Mouse (Mus musculus): ENCODE results near the gene Nol9. TPM values are rescaled to one million over a fixed set of nuclear protein-coding genes. Genes with fewer than 3 reads are reported as not detected.

Nol9 gene
- polyA plus RNA-seq, 1 experiment from 2014 or later = 43.0 TPM

DNA sequence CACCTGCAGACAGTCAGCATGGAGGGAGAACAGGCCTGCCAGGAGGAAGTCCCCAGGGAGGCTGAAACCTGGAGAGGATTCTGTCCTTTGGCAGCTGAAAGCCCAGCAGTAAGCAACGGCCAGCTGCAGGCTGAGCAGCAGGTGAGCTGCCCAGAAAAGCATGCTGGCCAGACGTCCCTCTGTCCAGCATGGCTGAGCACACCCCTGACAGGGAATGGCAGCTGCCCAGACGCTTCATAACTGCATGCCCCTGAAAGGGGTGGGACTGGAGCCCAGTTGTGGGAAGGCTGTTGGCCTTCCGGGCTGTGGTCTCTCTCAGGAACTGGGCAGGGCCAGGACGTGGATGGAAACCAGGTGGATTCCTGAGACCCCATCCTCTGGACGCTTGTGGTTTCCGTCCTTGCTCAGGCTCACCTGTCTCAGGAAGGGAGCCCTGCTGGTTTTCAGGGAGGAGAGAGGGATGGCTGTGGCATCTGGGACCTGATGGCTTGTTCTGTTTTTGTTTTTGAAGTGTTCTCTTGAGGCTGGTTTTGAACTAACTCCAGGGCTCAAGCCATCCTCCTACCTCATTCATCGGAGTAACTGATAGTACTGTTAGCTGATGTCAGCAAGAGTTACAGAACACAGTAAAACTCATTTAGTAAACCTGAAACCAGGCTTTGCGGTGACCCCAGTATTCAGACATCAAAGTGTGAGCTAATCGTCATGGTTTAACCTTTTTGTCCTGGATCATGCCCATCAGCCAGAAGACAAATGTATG lies 716 bp upstream of the Nol9 start, which contains the start of gene Tas1r1:
Gene Tas1r1, minus strand, starts transcription at position 344 of the 760 bp plus-strand sequence.
- peak within 1 kb of the TSS; percentile 100 for H3K4me3 ChIP-seq
- WGBS = 49% methylated on average over 10 of the region's 10 CpGs
- no peaks in the 10 kb centered on the region for H3K9me3 ChIP-seq
- peaks cover 32% of the 10 kb centered on the region for H3K4me1 ChIP-seq
- no peak for DNase-seq (ENCODE audit: extremely low spot score, low spot score)
- H3K27me3 ChIP-seq (ENCODE audit: poor library complexity, severe bottlenecking) = peaks cover 4% of the 10 kb centered on the region; the same call in 1 of the 2 replicates
- peaks cover 26% of the 10 kb centered on the region for H3K36me3 ChIP-seq (replicated peaks)
- peak within 1 kb of the TSS; percentile 90 for H3K27ac ChIP-seq

DNA sequence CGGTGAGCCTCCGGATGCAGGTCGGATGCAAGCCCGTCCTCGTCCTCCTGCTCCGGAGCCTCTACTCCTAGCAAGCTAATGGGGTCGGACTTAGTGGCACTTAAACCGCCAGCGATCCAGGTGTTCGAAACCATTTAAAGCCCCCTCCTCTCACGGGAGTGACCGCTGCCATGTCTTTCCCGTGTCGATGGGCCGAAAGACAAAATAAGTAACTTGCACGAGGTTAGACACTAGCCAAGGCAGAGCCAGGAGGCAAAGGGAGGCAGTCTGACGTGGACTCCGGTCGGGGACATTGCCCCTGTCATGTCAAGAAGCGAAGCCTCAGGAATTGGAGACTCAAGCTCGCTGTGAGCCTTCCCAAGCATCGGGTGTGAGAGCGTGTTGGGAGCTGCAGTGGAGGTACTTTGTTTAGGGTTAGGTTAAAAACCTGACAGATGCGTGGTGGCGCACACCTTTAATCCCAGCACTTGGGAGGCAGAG lies 750 bp downstream of the Nol9 start:
- Histone ChIP-seq H3K27ac (peak overlapping the region; percentile 90), H3K4me3 (peak overlapping the region; percentile 100), H3K4me1 (peaks cover 32% of the 10 kb centered on the region), H3K36me3 (replicated peaks) (peaks cover 40% of the 10 kb centered on the region), H3K9me3 (no peaks in the 10 kb centered on the region), H3K27me3 (ENCODE audit: poor library complexity, severe bottlenecking) (no peaks in the 10 kb centered on the region)
- no peak for DNase-seq (ENCODE audit: extremely low spot score, low spot score)
- WGBS = 5% methylated on average over 25 of the region's 25 CpGs

DNA sequence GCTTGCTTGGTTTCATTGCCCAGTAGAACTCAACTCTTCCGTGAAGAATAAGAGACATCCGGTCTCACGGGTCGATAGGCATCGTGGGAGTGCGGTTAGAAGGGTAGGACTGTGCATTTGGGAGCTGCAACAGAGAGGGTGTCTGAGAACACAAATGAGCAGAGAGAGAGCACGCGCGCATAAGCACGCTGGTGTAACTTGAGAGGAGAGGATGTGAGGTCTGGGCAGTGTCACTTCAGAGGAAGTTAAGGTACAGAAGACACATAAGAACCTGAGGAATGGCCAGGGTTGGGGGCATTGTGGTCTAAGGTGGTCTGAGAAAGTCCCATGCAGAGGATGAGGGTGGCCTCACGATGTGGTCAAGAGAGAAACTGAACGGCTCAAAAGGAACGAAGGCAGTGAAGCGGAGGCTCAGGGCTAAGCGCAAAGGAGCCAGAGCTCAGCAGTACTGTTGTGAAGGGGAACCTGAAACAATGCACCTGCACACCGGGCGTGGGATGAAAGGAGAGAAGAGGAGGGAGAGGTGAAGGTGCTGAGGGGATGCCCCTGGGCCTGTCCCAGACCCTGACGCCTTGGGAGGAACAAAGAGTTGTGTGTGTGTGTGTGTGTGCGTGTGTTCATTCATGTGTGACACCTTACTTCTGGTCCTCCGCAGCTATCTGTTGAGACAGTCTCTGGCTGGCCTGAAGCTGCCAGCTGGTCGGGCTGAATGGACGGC lies 3.0 kb downstream of the Nol9 start:
- 95% methylated on average over 22 of the region's 22 CpGs for WGBS
- Histone ChIP-seq H3K9me3 (no peaks in the 10 kb centered on the region), H3K27me3 (ENCODE audit: poor library complexity, severe bottlenecking) (no peaks in the 10 kb centered on the region), H3K27ac (no peak overlapping the region), H3K4me3 (no peak overlapping the region), H3K36me3 (replicated peaks) (peaks cover 62% of the 10 kb centered on the region), H3K4me1 (peaks cover 32% of the 10 kb centered on the region)
- no peak for DNase-seq (ENCODE audit: extremely low spot score, low spot score)

DNA sequence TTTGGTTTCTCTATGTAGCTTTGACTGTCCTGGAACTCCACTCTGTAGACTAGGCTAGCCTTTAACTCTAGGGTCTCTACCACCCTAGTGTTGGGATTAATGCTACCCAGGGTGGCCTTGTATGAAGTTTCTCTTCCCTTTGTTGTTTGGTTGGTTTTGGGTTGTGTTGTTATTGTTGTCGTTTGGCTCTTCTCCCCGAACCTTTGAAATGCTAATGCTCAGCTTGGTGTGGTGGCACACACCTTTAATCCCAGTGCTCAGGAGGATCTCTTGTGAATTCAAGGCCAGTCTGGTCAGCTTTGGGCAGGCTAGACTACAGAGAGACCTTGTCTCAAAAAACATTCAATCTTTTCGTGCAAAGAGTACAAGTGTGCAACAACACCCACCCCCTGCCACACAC lies 4.0 kb downstream of the Nol9 start:
- H3K36me3 ChIP-seq (replicated peaks) = peaks cover 73% of the 10 kb centered on the region
- WGBS = 89% methylated on average over 3 of the region's 3 CpGs

DNA sequence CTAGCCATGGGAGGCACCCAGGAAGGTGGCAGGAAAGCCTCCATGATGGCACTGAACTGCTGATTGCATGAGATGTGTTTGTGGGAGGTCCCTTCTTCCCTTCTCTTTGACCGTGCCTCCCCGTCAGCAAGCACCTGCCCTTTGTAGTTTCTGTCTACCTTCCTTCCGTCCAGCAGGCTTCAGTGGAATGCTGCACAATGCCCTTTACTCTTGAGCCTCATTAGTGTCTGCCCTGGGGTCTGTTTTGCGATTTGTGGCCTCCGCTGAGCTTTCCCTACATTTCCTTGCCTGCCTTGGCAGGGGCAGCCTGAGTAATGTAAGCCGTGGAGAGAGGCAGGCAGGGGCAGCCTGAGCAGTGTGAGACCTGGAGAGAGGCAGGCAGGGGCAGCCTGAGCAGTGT lies 5.5 kb downstream of the Nol9 start:
- WGBS = 85% methylated on average over 6 of the region's 6 CpGs
- H3K4me3 ChIP-seq = no peak overlapping the region
- no peak for DNase-seq (ENCODE audit: extremely low spot score, low spot score)
- peaks cover 15% of the 10 kb centered on the region for H3K4me1 ChIP-seq
- H3K27ac ChIP-seq = no peak overlapping the region
- H3K27me3 ChIP-seq (ENCODE audit: poor library complexity, severe bottlenecking) = no peaks in the 10 kb centered on the region
- H3K9me3 ChIP-seq = no peaks in the 10 kb centered on the region
- H3K36me3 ChIP-seq (replicated peaks) = peaks cover 87% of the 10 kb centered on the region

More for the DNA sequence above, 4.0 kb downstream of the Nol9 start:
- no peak overlapping the region for H3K4me3 ChIP-seq
- no peak overlapping the region for H3K27ac ChIP-seq
- H3K27me3 ChIP-seq (ENCODE audit: poor library complexity, severe bottlenecking) = no peaks in the 10 kb centered on the region
- peaks cover 30% of the 10 kb centered on the region for H3K4me1 ChIP-seq
- H3K9me3 ChIP-seq = no peaks in the 10 kb centered on the region
- DNase-seq (ENCODE audit: extremely low spot score, low spot score) = no peak

DNA sequence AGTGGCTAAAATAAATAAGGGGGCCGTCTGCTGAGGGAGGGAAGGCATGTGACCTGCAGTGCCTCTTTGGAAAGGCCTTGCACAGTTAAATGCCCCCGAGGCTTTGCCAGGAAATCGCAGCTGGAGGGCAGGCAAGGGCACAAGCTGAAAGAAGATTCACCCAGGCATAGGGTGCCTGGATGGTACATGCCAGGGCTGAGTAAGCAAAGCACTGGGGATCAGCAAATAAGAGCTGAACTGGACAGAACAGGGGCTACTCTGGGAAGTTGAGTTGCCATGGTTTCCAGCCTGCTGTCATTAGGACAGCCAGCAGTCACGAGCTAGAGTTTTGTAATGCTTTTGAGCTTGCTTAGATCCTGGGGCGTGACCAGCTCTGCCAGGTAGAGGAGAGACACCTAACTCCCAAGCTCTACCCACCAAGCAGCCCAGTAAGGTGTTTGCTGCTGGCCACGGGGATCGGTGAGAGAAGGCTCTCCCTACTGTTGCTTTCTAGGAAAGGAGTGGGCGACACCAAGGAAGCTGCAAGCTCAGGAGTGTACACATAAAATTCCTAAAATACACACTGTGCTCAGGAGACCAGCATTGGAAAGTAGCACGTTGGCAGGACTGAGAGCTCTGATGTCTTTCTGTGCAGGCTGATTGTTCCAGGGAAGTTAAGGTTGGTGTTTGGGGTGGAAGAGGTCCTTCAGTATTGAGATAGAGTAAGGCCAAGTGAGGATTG lies 23.4 kb downstream of the Nol9 start:
- no peaks in the 10 kb centered on the region for H3K4me1 ChIP-seq
- no peak for DNase-seq (ENCODE audit: extremely low spot score, low spot score)
- H3K4me3 ChIP-seq = no peak overlapping the region
- no peaks in the 10 kb centered on the region for H3K27me3 ChIP-seq (ENCODE audit: poor library complexity, severe bottlenecking)
- no peak overlapping the region for H3K27ac ChIP-seq
- WGBS = 87% methylated on average over 9 of the region's 9 CpGs
- H3K9me3 ChIP-seq = no peaks in the 10 kb centered on the region
- peaks cover 61% of the 10 kb centered on the region for H3K36me3 ChIP-seq (replicated peaks)

DNA sequence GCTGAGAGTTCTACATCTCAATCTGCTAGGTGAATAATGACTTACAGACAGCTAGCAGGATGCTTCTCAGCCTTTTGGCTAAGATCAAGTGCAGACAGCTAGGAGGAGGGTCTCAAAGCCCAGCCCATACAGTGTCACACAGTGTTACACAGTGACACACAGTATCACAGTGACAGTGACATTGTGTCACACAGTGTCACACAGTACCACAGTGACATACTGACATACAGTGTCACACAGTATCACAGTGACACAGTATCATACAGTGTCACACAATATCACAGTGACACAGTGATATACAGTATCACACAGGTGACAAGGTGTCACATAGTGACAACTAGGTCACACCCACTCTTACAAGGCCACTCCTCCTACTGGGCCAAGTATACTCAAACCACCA lies 28.2 kb downstream of the Nol9 start:
- Histone ChIP-seq H3K27me3 (ENCODE audit: poor library complexity, severe bottlenecking) (no peaks in the 10 kb centered on the region), H3K4me3 (no peak overlapping the region), H3K9me3 (no peaks in the 10 kb centered on the region), H3K4me1 (peaks cover 10% of the 10 kb centered on the region), H3K36me3 (replicated peaks) (peaks cover 16% of the 10 kb centered on the region), H3K27ac (no peak overlapping the region)
- DNase-seq (ENCODE audit: extremely low spot score, low spot score) = no peak

DNA sequence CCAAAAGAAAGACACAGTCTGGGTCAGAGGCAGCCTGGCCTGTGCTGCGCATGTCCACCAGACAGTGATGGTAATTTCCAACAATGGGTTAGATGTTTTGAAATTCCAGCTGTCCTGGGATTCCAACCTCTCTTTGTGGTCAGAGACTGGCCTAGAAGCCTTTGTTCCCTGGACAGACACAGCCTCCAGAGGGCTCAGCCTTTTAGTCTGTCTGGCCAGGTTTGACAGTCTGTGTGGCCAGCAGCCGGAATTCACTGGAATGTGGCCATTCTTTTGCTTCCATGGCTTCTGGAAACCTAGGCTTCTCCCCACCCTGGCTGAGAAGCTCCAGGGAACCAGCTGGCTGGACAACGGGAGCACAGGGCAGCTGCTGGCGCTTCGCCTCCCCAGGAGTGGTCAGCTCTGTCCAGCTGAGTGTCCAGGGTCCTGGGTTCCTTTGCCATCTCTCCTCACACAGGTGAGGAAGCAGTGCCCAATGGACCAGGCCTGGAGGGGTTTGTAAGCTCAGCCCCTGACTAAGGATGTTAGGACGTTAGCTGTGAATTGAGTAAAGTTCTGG lies 29.1 kb downstream of the Nol9 start:
- WGBS = 79% methylated on average over 6 of the region's 6 CpGs
- H3K9me3 ChIP-seq = no peaks in the 10 kb centered on the region
- H3K4me3 ChIP-seq = no peak overlapping the region
- no peak overlapping the region for H3K27ac ChIP-seq
- no peak for DNase-seq (ENCODE audit: extremely low spot score, low spot score)
- H3K4me1 ChIP-seq = peaks cover 16% of the 10 kb centered on the region
- H3K36me3 ChIP-seq (replicated peaks) = peaks cover 6% of the 10 kb centered on the region
- no peaks in the 10 kb centered on the region for H3K27me3 ChIP-seq (ENCODE audit: poor library complexity, severe bottlenecking)

DNA sequence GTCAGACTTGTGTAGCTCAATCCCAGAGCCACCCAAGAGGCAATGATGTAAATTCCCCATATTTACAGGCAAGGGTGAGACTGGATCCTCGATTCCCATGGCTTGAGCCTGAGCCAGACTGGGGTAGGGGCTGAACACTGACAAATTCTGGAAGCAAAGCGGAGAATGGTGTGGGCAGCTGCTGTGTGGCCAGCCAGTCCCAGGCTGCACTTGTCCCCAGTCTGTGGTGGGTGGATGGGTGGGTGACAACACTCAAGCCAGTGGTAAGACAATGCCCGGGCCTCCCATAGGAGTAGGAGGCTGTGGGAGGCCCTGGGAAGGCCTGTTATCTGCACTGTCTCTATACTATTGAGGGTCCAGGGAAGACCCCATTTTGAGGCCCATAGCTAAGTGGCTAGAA lies 30.1 kb downstream of the Nol9 start:
- Histone ChIP-seq H3K4me3 (no peak overlapping the region), H3K9me3 (no peaks in the 10 kb centered on the region), H3K36me3 (replicated peaks) (peaks cover 6% of the 10 kb centered on the region; the same call in 1 of the 2 replicates), H3K27me3 (ENCODE audit: poor library complexity, severe bottlenecking) (no peaks in the 10 kb centered on the region), H3K4me1 (peaks cover 16% of the 10 kb centered on the region), H3K27ac (no peak overlapping the region)
- 84% methylated on average over 3 of the region's 3 CpGs for WGBS
- no peak for DNase-seq (ENCODE audit: extremely low spot score, low spot score)

DNA sequence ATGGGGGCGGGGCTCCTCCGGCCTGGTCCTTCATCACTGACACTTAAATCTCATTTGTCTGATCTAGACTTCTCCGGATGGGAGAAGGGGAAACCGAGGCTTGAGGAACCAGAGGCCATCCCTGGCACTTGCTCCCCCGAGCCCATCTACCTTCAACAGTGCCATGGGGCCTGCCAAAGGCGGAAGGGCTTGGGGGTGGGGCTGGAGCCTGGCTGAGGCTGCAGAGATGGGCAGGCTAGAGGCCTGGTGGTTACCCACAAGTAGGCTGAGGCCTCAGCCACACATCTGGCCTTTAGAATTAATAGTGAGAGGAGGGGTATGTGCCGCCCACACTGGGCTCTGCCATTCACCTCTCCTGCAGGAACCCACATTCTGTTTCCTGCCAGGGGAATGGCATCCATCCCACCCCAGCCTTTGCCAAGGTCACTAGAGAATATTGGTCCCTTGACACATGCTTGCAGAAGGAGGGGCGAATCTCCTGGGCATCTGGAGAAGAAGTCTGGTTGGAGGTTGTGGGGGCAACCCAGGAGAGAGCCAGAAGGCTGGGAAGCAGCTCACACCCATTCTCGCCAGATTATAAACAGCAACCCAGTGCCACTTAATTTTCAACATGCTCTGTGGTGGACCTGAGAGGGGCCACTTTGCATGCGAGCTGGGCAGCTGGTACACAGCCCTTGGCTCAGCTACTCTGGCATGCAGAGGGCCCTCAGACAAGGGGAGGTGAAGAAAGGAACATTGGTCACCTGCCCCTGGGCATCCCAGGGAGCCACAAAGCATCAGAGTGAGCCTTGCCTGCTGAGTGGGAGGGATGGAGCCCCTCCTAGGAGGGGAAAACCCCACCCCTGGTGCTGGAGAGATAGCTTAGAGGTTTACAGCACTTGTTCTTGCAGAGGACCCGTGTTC lies 31.6 kb downstream of the Nol9 start:
- Histone ChIP-seq H3K9me3 (no peaks in the 10 kb centered on the region), H3K4me1 (peaks cover 21% of the 10 kb centered on the region), H3K27me3 (ENCODE audit: poor library complexity, severe bottlenecking) (no peaks in the 10 kb centered on the region), H3K36me3 (replicated peaks) (no peaks in the 10 kb centered on the region), H3K4me3 (no peak overlapping the region), H3K27ac (no peak overlapping the region)
- no peak for DNase-seq (ENCODE audit: extremely low spot score, low spot score)
- WGBS = 81% methylated on average over 11 of the region's 11 CpGs

DNA sequence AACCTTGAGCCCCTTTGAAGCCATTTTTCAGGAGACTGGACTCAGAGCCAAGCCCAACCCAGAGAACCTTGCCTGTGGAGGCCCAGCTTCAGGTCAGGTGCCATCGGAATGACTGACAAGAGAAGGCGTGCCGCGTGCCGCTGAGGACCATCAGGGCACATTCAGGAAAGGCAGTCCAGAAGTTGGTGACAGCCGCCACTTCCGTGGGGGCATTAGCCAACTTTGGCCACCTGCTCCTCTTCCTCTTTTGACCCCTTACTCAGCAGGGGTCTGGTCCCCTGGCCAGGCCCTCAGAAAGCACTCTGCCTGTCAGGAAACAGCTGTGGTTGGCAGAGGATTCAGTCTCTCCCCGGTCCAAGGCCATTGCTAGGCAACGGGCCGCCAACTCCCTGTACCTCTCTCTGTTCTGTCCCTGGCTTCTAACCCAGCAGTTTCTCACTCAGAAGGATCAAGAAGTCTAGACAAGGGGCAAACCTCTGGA lies 33.0 kb downstream of the Nol9 start, which contains the start of gene Plekhg5:
Gene Plekhg5, plus strand, starts transcription at position 378 of the 481 bp plus-strand sequence.
- Histone ChIP-seq H3K9me3 (no peaks in the 10 kb centered on the region), H3K4me3 (no peak within 1 kb of the TSS), H3K27ac (peak within 1 kb of the TSS; percentile 4; the same call in 1 of the 2 replicates), H3K36me3 (replicated peaks) (no peaks in the 10 kb centered on the region), H3K27me3 (ENCODE audit: poor library complexity, severe bottlenecking) (no peaks in the 10 kb centered on the region), H3K4me1 (peaks cover 29% of the 10 kb centered on the region)
- DNase-seq (ENCODE audit: extremely low spot score, low spot score) = no peak
- 75% methylated on average over 10 of the region's 10 CpGs for WGBS
